Mouse (Mus musculus) heart, adult 11 months (tissue): ENCODE measurements at regions not wholly inside any gene's neighbourhood (a gene's known extent, or its start where the extent isn't known, plus 50 kb on each side); places are given as distances from the start of the nearest gene placed in this dataset.

Experiments used
- DNase-seq: peaks from one replicate; pipeline ENCODE4 v3.0.0; 2022

DNA sequence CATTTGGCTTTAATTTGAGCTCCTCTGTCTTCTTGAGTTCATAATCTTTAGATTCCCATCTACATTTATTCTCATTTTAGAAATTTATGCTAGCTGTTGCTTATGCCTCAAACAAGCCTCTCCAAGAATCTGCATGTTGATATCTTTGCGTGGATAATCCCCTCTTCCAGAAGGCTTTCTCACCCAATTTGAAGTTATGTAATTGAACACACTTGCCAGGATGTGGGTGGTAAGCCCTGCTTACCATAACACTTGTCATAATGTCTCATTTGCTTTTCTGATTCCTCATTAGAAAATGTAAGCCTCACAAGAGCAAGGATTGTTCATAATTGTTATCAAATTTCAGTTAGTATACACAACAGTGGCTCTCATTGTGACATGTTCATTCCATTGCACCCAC, 266.0 kb downstream of the Olfm4 start:
- DNase-seq: no peak

DNA sequence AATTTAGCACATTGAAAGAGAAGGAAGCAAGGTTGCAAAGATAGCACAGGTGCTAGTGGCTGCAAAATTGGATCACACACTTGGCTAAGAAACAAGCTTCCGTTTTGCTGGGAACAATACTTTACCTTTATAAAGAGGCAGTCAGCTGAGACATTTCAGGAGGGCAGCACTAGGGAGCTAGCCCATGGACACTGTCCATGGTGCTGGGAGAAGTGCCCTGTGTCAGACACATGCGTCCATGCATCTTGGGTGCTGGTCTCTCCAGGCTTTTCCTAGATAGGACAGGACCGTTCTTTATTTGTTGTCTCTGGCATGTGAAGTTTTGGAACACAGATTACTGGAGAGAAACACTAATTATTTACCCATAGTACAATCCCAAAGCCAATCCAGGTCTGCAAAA, 273.2 kb downstream of the Olfm4 start:
- no peak for DNase-seq

DNA sequence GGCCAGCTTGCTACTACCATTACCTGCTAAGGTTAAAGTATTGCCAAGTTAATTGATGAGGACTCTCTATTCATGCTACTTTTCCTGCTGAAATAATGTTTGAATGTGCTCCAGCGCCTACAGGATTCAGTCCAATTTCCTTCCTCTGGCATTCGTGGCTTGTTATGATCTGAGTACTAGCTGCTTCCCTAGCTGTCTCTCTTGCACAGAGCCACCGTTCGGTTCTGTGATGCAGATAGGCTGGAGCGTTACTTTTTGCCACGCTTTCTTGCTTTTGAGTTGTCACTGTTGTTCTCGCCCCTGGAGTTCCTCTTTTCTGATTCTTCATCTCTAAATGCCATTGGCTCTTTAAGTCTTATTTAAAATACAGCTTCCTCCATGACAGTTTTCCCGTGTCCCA, 279.3 kb downstream of the Olfm4 start:
- no peak for DNase-seq

DNA sequence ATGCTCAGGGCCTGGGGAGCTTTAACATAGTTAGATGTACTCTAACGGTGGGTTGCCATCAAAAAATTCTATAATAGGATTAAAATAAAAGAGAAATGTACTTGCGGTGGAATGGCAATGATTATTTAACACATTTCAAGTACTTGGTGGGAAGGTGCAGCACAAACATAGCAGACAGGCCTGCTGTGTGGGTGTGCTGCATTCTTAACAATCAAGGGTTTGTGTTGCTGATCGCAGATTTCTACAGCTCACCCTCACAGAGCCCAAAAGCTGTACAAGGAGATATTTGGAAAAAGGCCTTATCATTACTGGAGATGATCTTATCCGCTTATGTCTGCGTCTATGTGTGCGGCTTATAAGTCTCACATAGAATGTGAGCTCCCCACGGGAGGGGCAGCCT, 281.2 kb downstream of the Olfm4 start:
- DNase-seq: no peak

DNA sequence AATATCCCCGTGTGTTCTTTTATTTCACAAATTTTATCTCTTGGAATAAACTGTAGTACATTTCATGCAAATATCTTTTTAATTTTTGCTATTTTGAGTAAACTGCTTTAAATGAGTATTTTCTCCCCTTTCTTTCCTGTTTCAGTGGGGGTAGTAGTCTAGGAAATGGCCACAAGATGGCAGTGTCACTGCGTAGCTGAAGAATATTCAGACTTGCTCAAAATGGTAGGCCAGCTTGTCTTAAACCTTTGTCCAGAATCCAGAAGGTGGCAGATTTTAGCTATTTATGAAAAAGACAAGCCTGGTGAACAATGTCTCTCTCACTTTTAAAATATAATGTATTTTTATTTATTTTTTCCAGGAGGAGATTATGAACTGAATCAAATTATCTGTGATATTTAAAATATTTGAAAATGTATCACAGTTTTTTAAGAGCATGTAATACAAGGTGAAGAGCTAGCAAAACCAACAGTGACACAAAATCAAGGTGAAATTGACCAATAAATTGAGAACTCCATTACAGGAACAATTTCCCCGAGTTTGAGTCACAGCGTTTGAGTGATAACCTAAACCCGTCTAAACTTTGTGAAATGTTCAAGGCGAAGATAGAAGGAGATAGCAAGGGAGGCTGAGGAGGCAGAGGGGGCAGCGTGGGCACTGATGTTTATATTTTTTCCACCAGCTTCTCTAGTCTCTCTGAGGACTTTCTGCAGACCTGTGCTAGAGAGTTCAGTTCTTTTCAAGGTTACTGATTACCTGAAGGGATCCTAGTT, 285.5 kb downstream of the Olfm4 start:
- no peak for DNase-seq

DNA sequence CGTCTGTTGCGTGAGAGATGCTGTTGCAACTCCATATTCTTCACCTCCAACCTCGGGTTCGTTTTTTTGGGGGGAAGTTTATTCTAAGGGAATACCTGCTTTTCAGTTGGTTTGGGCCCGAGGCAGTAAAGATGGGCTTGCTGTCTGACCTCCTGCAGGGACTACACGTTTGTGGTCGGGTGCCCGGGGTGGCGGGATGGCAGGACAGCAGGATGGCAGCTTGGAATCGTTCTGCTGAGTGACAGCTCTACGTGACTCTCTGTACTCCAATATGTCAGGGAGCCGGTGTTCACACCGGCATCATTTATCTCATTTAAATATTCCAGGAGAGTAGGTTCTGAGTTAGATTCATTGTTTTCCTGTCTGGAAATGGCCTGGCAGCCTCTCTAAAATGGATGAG, 286.2 kb downstream of the Olfm4 start:
- DNase-seq: no peak

DNA sequence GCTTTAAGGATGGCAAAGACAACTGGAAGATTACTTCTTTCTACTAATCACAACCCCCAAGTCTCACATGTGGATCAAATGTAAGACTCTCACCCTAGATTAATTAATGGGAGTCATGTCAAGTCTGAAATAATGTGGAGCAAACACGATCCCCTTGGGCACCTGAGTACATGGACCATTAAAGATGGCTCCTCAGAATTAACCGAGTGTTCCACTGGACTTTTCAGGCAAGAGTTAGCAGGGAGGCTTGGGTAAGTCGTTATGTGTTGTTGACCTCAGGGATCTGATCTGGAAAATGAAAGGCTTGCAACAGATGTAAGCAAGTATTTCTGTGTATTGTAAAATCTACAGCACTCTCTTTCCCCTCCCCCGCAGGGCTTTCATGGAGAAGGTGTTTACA, 296.3 kb downstream of the Olfm4 start:
- DNase-seq: no peak

DNA sequence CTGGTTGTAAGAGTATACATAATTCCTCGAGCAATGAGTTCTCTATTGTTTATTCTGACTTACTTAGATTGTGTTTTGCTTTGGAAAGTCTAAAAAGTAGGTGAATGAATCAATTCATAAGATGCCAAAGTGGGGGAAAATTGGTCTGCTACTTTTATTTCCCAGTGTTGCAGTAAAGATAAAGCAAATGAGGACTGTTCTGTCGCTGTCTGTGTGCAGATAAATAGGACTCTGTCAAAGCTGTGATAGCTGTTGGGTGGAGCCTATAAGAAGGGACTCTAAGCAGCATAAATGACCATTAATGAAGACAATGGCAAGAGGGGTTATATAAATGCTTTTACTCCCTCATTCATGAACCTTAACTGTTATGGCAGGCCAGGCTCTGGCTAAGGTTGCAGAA, 299.8 kb downstream of the Olfm4 start:
- DNase-seq: no peak

DNA sequence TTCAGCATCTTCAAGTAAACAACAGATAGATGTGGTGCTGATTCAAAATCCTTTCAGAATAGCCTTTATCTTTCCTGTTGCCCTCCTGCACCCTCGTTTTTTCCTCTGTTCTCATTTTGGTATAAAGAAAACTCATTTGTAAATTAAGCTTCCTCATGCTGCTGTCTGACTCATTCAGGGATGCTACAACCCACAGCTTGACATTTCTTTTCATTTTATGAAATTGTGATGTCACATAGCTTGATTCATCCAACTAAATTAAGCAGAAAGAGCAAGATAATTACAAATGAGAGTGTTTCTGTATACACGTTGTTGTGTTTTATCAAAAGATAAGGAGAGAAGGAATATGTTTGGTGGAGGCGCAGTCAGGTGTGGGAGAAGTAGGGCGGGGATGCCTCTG, 307.5 kb downstream of the Olfm4 start:
- DNase-seq: no peak

DNA sequence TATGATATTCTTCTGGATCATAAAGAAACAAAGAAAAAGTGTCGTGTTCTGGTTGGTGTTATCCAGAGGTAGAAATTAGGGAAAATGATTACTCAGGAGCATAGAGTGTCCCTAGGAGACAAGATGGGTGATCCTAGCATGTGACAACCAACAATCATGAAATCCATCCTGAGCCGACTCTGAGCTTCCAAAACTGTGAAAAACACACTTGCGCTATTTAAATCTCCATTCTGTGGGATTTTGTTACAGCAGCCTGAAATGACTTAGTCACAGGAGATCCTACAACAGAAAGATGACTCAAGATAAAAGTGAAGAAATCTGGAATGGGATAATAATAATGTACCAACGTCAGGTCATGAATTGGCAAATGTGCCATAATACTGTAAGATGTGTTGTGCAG, 309.5 kb downstream of the Olfm4 start:
- DNase-seq: no peak

DNA sequence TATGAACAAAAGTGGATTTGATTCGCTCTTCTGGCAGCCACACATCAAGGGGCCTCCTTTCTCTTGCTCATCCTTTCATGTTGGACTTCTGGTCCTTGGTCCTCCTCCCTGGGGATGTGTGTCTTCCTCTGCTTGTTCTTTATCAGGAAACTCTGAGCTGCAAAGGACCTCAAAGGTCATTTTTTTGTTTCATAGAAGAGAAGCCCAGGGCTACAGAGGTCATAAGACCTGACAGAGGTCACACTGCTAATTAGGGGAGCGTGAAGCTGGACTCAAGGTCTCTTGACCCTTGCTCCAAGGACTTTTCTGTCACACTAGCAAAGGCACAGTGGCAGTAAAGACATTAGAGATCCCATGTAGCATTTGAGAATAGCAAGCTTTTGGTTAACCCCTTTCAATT, 345.8 kb downstream of the Olfm4 start:
- peak; percentile 22 for DNase-seq

DNA sequence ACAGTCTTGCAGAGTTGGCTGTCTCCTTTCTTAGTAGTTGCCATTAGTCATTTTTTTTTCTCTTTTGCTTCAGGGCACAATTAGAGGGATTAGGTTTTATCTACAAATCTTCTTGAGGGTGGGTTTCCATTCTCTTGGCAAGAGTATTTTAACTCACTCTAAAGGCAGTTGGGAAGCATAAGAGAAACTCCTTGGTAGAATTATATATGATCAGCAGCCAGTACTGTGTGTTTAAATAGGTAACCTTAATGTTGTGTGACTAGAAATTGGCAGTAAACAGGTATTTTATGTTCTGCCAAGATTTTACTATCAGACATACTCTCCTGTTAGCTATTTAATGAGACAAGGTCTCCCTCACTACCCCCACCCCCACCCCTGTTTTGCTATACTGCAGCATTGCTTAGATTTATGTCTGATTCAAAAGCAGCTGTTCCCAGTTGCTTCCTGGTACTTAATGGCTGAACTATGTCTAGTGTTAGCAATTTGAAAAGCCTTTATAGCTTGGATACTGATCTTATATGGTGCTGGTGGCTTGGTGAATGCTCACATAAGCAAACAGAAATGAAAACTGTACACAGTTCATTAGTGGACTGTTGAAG, 378.2 kb downstream of the Olfm4 start:
- peak; percentile 17 for DNase-seq

DNA sequence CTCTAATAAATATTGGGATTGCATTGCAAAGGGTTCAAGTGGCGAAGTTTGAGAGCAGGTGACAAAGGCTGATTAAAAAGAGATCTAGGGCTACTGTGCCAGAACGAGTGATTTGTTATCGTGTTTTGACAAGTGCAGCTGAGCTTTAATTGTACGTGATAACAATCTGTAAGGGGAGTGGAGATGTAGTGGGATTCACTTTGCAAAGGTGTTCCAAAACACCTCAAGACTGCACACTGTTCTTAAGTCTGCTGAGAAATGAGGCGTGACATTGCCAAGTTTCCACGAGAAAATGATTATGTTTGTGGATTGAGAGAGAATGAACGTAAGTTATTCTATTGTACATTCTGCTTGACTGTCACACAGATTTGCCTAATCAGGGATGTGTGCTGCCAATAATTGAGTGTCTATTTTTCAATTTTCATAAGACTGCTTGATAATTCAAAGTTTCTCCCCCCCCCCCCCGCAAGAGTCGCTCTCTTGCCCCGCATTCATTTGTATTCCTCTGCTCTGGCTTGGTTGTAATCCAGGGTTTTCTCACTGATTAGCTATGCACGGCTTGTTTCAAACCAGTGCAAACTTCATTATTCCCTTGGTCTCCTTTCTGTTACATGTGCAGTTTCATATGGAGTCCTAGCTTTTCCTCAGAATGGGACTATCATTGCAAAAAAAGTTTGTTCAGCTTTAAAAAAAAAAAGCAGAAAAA, 385.7 kb downstream of the Olfm4 start:
- DNase-seq: no peak

DNA sequence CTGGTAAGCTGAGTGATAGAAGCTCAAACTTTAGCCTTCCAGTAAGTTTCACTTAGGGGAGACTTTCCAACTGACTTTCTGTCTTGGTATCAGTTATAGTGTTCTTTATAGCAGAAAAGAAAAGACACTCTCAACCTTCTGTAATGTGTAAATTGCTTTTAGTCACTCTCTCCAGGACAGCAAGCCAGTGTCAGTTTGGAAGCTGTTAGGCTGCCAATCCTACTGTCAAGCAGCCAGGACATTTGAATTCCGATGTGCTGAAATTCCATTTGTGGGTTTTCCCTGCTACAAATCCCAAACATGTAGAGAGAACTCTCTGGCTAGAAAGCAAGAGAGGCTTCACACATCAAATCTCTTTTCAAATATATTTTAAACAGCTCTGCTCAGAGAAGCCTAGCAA, 390.4 kb downstream of the Olfm4 start:
- no peak for DNase-seq

DNA sequence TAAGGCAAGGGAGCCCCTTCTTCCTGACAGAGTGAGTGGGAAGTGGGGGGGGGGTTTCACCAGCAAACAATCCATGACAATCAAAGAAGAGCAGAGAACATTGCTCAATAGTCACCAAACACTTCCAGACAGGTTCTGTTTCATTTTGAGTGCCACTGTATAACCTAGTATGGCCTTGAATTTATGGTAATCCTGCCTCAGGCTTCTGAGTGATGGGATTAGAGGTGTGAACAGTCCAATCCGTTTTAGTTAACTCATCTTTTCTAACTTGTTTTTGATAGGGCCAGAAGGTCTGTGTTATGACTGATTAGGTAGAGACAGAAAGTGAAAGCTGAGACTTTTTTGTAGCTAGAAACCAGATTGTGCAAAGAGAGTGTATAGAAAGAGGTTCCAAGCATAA, 393.2 kb downstream of the Olfm4 start:
- DNase-seq: no peak

DNA sequence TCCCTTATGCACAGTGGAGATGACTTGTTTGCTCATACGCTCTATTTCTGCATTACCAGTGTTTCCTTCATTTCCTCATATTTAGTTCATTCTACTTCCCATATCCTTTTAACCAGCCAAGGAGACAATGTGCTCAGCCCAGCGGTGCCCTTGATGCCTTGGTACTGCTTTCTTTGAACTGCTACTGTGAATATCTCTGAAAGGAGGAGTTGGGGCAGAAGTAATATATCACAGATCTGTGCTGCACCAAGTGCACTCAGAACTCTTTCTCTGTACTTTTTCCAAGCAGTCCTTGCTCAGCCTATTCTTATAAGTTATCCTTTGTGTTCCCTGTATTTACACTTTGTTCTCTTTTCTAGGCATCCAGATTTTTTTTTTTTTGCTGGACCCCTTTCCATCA, 407.5 kb downstream of the Olfm4 start:
- DNase-seq: no peak

DNA sequence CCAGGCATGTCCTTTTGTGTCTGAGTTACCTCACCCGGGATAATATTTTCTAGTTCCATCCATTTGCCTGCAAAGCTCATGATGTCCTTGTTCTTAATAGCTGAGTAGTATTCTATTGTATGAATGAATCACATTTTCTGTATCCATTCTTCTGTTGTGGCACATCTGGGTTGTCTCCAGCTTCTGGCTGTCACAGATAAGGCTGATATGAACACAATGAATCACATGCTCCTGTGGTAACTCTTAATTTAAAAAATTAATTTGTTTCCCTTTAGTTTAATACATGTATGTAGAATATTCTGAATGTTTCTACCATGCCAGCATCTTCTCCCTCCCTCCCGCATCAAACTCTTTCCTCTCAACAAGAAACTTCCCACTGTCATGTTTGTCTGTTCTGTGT, 424.4 kb downstream of the Olfm4 start:
- DNase-seq: no peak

DNA sequence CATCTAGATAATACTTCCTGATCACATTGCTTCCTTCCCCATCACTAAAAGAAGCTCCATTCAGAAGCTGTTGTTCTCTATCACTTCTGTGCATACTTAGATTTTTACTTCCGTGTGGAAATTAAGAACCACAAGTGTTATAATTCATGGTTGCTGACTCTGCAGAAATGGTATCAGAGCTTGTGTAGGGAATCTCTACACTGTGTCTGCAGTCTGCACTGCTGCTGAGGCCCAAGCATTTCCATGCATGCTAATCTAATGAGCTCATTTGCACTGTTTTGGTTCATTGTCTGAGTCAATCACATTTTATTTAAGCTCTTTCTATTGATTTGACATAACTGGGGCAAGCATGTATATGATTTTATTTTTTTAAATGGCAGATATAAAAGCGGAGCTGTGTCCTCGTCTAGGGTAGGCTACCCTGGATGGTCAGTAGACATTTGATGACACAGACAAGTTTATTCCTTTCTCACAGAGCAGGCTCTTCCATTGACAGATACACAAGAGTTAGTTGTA, 435.0 kb downstream of the Olfm4 start:
- DNase-seq: peak; percentile 37

DNA sequence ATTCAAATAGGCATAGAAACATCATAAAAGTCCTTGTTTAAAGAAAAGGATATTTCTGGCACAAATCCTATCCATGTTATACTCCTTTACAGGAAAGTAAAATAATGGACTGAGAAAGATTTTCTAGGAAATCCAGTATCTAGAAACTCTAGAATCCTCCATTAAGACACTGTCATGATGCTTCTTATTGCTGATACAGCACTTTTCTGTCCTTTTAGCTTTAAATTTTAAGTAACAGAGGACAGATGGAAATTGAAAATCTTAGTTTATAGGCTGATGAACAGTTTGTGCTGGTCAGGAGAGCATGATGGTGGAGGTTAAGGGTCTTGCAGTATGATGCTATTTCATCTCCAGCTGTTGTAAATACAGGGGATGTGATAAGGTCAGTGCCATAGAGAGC, 459.9 kb downstream of the Olfm4 start:
- no peak for DNase-seq

DNA sequence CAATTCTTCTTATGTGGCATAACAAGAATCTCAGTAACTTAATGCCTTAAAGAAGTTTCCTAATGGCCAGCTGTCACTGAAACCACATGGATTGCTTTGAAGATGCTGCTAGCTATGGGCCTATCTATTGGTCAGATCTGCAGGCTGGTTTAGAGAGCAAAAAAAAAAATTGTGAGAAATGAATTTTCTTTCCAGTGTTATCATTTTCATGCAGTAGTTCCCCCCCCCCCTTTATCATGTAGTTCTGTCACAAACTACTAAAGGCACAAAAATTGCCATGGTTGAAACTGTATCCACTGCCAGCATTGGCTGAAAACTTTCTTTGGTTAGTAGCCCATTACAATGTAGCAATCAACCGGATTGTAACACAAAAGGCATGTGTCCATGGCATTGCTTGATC, 487.6 kb downstream of the Olfm4 start:
- DNase-seq: no peak

DNA sequence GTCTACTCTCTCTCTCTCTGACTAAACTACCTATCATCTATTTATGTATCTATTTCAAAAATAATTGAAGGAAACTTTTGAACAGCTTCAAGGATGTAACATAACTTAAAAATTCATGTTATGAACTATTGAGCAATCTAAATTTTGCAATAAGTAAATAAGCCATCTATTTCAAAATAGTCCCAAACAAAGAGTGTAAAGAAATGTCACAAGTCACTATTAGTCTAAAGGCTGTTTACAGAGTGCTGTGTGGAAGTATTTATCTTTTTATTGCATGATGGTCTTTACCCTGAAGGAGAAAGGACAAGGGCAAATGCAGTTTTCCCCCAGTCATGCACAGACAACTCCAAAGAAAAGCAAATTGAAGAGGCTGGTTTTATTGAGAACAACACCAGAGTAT, 496.0 kb downstream of the Olfm4 start:
- DNase-seq: no peak

DNA sequence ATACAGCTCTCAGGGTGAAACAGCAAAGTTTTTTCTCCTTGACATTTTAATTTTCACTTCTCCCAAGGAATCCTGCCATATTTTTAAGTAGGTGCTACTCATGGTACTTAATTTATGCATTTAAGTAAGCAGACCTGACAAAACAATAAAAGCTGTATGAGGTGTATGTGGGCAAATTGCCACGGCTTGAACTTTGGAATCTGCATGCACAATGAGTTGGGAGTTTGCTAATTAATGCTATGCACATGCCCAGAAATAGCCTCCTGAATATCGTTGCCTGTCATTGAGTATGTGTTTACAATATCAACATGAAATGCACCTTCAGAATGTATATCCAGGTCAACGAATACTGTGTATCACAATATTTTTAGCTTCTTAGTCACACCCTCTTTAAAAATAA, 498.9 kb downstream of the Olfm4 start:
- DNase-seq: no peak

DNA sequence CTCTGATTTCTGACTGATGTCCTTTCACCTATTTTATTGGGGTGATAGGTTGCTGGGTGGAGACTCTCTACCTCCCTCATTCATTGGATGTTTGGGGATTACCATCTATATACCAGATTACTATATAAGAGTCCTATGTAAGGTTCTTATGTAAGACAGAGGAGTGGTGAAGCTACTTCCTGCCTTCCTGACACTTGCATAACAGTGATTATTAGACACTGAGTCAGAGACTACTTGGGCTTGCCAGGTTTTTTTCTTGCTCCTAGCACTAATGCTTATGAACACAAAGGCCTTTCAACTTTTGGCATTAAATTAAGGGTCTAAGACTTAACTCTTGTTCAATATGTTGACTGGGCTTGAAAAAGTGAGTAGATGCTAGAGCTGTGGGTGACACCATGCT, 500.4 kb downstream of the Olfm4 start:
- DNase-seq: no peak

DNA sequence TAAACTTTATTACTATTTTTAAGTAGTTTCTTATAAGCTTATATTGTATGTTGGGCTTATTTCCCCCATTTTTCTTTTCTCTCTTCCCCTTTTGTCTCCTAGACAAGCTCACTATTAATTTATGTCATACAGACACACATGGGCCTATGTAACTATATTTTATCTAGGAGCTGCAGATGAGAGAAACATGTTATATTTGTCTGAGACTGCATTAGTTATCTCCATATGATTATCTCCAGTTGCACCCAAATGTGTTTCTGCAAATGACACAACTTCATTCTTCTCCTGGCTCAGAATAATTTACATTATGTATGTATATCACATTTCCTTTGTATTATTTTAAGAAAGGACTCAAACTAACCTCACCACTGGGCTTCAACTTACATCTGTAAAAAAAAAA, 501.3 kb downstream of the Olfm4 start:
- no peak for DNase-seq
